Mouse (Mus musculus): ENCODE results near the gene Ick.

The Ick gene

GRCm38 (mm10) chr9:78104973-78105372 lies 4.0 kb upstream of the Ick start:
- peak in 1 of 2 experiments; percentile 20 for DNase-seq (ENCODE audit: low spot score in 2 of 2)

- DNase-seq (ENCODE audit: low spot score in 2 of 2): peak in 1 of 2 experiments; percentile 57
Observed at GRCm38 (mm10) chr9:78105501-78105932, 3.5 kb upstream of the Ick start.

GRCm38 (mm10) chr9:78106821-78107220 lies 2.2 kb upstream of the Ick start:
- peak in 1 of 2 experiments; percentile 15 for DNase-seq (ENCODE audit: low spot score in 2 of 2)

- DNase-seq (ENCODE audit: low spot score in 2 of 2): no peak
Observed at GRCm38 (mm10) chr9:78107582-78107911, 1.4 kb upstream of the Ick start.

DNA sequence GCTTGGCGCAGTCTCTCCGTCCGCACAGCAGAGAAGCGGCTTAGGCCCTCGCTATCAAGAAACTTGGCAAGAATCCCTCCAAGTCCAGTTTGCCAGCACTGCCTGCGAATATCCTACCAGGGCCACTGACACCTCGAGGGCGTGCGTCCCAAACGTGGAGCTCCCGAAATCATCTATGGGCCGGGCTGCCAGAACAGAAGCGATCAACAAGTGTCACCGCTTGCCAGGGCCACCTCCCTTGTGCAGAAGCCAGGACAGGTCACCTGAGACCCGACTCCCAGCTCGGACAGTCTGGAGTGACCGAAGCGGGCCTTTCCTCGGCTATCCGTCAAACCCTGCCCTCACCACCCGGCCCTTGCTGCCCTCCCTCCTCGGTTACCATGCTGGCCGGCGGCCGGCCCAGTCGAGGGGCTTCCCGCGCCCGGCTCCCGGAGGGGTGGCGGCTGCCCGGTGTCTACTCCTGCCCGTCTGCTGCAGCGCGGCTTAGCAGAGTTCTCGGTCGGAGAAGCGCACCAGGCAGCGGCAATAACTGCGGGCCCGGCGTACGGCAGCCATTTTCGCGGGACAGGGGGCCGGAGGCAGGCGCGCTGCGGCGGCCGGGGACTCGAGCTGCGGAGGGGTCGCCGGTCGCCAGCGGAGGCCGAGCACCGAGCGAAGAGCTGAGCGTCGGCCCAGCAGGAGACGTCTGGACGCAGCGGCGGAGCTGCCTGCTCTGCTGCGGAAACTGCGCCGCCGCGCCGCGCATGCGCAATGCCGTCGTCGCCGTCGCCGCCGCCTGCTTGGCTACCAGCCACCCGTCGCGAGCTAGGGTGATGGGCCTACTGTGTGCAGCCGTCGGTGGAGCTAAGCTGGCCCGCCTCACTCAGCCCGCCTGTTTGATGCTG lies 838 bp upstream of the Ick start:
- DNase-seq (ENCODE audit: low spot score in 2 of 2): peak; percentile 78 to 83

- peak in 1 of 2 experiments; percentile 17 for DNase-seq (ENCODE audit: low spot score in 2 of 2)
Observed at GRCm38 (mm10) chr9:78109656-78110055, 664 bp downstream of the Ick start.

- no peak for DNase-seq (ENCODE audit: low spot score in 2 of 2)
Observed at GRCm38 (mm10) chr9:78111456-78111855, 2.5 kb downstream of the Ick start.

DNA sequence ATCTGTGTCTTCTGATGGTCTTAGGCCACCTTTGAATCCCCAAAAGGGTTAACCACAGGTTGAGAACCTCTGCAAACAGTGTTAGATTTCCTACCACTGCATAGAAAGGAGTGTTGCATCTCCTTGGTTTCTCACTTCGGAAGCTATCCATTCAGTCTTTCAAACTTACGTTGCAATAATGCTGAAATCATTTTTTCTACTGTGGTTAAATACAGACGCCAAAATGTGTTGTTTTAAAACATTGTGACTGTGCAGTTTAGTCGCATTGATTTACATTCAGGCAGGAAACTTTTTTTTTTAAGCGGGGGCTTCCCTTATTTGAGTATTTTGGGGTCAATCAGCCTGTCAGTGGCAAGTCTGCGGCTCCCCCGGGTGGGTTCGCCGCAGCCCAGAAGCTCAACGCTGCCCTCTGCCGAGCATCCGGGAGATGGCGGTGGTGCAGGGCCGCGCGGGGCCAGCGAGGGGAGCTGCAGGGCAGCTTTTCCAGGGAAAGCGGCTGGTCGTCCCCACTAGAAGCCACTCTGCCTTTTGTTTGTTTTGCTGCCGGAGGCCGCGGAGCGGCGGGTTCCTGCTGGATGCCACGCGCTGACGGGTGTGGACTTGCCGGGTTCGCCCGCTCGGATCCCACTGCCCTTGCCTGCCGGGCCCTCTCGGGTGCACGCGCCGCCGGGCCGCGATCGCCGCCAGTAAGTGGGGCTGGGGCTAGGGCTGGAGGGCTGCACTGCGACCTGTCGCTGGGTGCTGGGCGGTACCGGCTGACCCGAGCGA lies 4.0 kb downstream of the Ick start:
- peak; percentile 86 to 87 for DNase-seq (ENCODE audit: low spot score in 2 of 2)

GRCm38 (mm10) chr9:78113538-78113885 lies 4.5 kb downstream of the Ick start:
- peak in 1 of 2 experiments; percentile 16 for DNase-seq (ENCODE audit: low spot score in 2 of 2)

DNA sequence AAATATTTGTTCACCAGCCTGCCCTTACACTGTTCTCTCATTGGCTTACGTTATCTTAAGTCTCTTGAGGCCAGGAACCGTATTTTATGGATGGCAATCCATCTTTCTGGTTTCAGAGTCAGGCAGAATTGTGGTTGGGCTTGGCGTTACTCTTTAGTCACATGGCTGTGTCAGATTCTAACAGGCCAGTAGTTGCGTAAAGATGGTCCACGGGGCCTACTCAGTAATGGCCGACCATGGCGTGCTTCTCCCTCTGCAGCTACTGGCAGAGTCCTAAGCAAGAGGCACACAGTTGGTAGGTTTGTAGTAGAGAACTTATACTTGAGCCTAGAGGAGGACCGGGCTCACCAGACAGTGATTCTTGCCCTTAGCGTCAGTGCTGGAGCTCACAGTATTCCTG lies 6.8 kb downstream of the Ick start:
- no peak for DNase-seq (ENCODE audit: low spot score in 2 of 2)

- DNase-seq (ENCODE audit: low spot score in 2 of 2): no peak
Observed at GRCm38 (mm10) chr9:78117690-78118089, 8.7 kb downstream of the Ick start.

DNA sequence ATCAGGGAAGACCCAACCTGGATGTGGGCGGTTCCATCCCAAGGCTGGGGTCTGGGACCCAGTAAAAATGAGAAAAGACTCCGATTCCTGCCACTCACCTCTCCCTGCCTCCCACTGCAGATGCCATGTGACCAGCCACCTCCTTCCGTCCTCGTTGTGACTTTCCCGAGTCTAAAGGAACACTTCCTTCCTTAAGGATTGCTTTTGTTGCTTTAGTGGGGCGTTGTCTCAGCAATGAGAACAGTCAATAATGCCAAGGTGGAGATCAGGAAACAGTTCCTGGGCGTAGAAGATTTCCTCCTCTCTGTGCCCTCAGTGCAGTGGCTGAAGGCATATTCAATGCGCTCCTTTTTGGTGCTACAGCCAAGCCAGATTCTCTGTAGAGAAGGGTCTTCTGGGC lies 12.4 kb downstream of the Ick start:
- no peak for DNase-seq (ENCODE audit: low spot score in 2 of 2)

DNA sequence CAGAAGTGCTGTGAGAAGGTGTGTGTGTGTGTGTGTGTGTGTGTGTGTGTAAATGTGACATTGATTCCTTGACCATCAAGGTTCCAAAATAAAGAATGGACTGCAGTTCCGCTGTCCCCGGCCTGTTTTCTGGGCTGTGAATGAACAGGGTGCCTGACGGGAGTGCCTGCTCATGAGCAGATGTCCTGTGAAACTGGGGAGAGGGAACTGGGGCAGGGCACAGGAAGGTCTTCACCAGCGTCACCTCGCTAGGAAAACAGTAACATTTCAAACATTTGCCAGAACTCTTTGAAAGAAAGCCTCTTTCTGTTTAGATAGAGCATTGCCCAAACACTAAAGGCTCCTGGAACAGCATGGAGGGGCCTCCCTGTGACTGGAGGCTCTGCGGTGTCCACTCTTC lies 13.0 kb downstream of the Ick start:
- no peak for DNase-seq (ENCODE audit: low spot score in 2 of 2)

- no peak for DNase-seq (ENCODE audit: low spot score in 2 of 2)
Observed at GRCm38 (mm10) chr9:78122939-78123712, 14.1 kb downstream of the Ick start.

- no peak for DNase-seq (ENCODE audit: low spot score in 2 of 2)
Observed at GRCm38 (mm10) chr9:78124297-78124696, 15.3 kb downstream of the Ick start.

GRCm38 (mm10) chr9:78126007-78126406 lies 17.0 kb downstream of the Ick start:
- DNase-seq (ENCODE audit: low spot score in 2 of 2): no peak

DNA sequence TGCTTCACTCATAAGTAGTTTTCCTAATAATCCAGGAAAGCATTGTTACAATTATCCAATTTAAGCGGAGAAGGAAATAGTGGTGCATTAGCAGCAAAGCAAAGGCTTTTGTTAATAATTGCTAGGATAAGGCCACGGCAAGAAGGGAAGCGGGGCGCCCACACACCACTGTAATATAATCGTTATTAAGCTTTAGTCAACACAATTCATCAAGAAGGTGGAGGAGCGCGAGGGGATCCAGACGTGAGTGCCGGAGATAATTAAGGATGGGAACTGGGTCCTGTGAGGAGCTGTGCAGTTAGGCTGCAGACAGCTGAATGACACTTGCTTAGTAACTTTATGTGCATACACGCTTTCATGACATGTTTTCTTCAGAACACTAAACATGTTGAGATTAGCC lies 17.7 kb downstream of the Ick start:
- no peak for DNase-seq (ENCODE audit: low spot score in 2 of 2)

GRCm38 (mm10) chr9:78135658-78136057 lies 26.7 kb downstream of the Ick start:
- no peak for DNase-seq (ENCODE audit: low spot score in 2 of 2)

DNA sequence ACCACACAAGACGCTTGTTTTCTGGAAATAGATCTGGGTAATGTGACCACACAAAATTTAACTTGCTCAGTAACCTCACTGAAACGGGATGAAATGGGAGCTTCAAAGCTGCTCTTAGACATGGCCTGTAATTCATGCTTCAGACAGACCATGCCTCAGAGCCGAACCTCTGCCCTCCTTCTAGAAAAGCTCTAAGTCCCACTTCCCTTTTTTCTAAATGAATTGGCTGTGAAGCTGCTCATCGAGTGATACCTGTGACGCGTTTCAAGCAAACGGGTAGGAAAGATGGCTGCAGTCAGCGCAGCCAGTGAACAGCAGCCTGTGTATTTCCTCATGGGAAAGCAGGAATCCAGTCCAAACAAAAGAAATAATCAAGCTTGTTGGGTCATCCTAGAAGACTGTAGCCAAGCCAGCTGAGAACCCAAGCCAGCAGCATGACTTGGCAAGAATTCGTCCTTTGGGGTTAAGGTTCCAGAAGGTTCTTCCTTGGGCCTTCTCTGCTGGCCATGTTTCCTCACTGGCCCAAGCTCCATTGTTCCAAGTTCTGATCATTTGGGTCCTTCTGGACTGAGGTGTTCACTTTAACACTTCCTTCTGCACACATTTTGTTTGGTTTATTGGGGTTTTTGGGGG lies 29.2 kb downstream of the Ick start:
- DNase-seq (ENCODE audit: low spot score in 2 of 2): peak in 1 of 2 experiments; percentile 4

DNA sequence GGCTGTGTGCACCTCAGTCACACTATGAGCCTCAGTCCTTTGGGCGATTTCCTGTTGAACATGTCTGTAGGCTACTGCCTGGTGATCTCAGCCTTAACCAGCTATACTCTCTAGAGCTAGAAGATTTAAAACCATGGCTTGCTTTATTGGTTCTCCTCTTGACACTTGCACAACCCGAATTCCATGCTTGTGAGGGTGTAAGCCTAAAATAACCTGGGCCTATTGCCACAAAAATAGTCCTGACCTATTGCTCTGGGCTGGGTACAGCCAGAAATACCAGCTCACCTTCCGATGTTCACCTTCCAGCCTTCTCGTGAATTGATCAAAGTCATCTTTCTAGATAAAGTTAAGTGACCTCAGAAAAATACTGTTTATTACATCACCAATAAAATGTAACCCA lies 30.5 kb downstream of the Ick start:
- DNase-seq (ENCODE audit: low spot score in 2 of 2): no peak

- no peak for DNase-seq (ENCODE audit: low spot score in 2 of 2)
Observed at GRCm38 (mm10) chr9:78146099-78146498, 37.1 kb downstream of the Ick start.

DNA sequence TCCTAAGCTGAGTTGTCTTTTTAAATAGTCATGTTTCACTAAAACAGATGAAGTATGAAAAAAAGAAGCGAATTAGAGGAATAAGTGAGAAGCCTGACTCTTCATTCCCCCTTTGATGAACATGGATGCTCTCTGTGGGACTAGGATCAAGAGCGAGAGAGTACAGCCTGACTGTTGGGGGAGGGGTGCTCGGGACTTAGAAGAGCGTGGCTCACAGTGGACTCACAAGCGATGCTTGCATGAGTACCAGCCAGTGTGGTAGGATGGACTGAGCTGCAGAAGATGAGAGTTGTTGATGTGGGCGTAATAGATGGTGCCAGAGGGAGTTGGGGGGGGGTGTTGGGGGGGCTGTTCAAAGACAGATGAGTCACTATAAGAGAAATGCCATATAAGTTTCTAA lies 37.6 kb downstream of the Ick start:
- no peak for DNase-seq (ENCODE audit: low spot score in 2 of 2)

Data from spleen, postnatal 36 days (tissue).